Mouse (Mus musculus) left cerebral cortex, adult 9 months (tissue): ENCODE data around the gene Gm28635.

Experiments used
- DNase-seq, 2 experiments: peaks; one replicate each; pipeline ENCODE4 v3.0.0; 2022; ENCODE audit warnings: low spot score in 2 of 2

Gm28635 gene

GRCm38 (mm10) chr2:84592801-84593200, 85.0 kb downstream of the Gm28635 start:
- no peak for DNase-seq

DNA sequence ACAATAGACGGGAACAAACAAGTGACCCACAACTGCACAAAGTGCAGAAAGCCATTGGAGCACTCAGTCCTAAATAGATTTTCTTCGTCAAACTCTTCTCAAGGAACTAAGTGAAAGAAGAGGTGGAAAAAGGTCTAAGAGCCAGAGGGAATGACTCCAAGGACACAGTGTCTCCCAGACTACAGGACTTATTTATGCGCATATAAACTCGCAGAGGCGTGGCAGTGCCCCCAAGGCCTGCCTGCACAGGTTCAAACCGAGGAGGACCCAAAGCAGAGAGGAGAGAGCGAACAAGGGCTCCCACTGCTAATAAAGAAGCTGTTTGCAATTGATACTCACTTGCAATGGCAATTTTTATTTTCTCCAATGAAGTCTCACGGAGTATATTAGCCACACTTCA, 92.1 kb downstream of the Gm28635 start:
- no peak for DNase-seq

GRCm38 (mm10) chr2:84582286-84582685, 95.6 kb downstream of the Gm28635 start:
- no peak for DNase-seq

DNA sequence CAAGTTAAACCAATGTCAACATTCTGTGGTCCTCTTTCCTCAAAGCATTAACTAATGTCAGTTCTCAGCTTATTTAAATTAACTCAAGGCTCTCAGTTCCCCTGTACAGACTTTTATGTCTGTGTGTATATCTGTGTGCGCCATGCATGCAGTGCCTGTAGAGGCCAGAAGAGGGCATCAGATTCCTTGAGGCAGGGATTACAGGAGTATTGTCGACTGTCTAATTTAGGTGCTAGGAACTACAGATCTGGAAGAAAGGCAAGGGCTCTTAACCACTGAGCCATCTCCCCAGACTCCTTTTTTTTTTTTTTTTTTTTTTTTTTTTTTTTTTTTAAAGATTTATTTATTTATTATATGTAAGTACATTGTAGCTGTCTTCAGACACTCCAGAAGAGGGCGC, 96.6 kb downstream of the Gm28635 start:
- no peak for DNase-seq

DNA sequence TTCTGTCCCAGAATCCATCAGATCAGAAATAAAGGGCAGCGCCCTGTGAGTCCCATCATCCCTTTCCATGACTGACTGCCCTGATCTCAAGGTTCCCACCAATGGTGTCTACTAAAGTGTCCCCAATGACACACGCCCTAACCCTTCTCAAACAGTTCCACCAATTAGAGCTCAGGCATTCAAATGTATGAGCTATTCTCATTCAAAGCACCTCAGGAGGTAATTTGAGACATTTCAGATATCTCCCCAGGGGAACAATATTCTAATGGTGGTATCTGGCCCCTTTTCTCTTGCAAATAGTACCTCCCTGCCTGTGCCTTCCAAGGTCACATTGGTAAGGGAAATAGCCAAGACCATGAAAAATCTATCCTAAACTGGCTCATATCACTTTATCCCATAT, 98.5 kb downstream of the Gm28635 start:
- no peak for DNase-seq

GRCm38 (mm10) chr2:84574130-84574529, 103.7 kb downstream of the Gm28635 start:
- DNase-seq, result peak; percentile 59 to 78

DNA sequence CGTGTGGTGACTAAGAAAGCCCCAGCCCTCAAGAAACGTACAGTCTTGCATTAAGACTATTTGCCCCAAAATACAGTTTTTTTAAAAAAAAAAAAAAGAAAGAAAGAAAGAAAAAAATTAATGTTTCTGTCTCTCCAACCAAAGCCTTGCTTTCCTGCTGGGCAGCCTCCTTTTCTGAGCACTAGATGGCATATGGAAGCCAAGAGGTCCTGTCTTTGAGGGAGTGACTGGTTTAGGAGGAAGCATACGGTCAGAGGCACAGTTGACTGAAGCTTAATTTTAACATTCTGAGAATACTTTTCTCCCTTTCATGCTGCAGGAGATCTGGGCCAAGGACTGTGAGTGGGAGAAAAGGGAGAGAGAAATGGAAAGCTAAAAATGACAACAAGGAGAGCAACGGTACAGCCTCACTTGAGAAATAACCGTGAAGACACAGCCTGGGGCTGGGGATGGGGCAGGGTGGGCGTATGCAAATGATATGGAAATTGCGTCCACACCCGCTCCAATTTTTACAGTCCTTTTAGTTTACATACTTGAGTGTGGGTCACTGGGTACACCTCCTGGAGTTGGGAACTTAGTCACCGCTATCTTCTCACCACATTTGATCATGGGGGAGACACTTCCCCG, 120.8 kb downstream of the Gm28635 start:
- peak; percentile 62 to 72 for DNase-seq
